Mouse (Mus musculus): ENCODE measurements around the gene Eif6. TPM values are rescaled to one million over a fixed set of nuclear protein-coding genes. Genes with fewer than 3 reads are reported as not detected.

The Eif6 gene
- polyA plus RNA-seq, 1 experiment from 2014 or later: 261 TPM

GRCm38 (mm10) chr2:155776824-155777687 lies 49.7 kb downstream of the Eif6 start:
- Histone ChIP-seq H3K4me3 (no peak overlapping the region), H3K9me3 (no peaks in the 10 kb centered on the region), H3K36me3 (no peaks in the 10 kb centered on the region), H3K4me1 (replicated peaks) (peaks cover 18% of the 10 kb centered on the region), H3K27ac (no peak overlapping the region), H3K27me3 (ENCODE audit: insufficient read depth, poor library complexity, severe bottlenecking) (peaks cover 50% of the 10 kb centered on the region)
- DNase-seq (ENCODE audit: low spot score): no peak
- 74% methylated on average over 10 of the region's 10 CpGs for WGBS

- peaks cover 18% of the 10 kb centered on the region for H3K4me1 ChIP-seq (replicated peaks)
- peak overlapping the region; percentile 83 for H3K27ac ChIP-seq
- H3K27me3 ChIP-seq (ENCODE audit: insufficient read depth, poor library complexity, severe bottlenecking): peaks cover 54% of the 10 kb centered on the region
- peak; percentile 71 for DNase-seq (ENCODE audit: low spot score)
- H3K36me3 ChIP-seq: no peaks in the 10 kb centered on the region
- 1% methylated on average over 44 of the region's 44 CpGs for WGBS
- H3K9me3 ChIP-seq: no peaks in the 10 kb centered on the region
- peak overlapping the region; percentile 73 for H3K4me3 ChIP-seq
Measured at GRCm38 (mm10) chr2:155775685-155776263, 51.0 kb downstream of the Eif6 start.

GRCm38 (mm10) chr2:155774927-155775684 lies 51.6 kb downstream of the Eif6 start, which contains the start of gene Mmp24:
Gene Mmp24, plus strand, starts transcription at chr2:155775342.
- Histone ChIP-seq H3K36me3 (no peaks in the 10 kb centered on the region), H3K4me1 (replicated peaks) (peaks cover 18% of the 10 kb centered on the region), H3K9me3 (no peaks in the 10 kb centered on the region), H3K4me3 (peak within 1 kb of the TSS; percentile 73), H3K27me3 (ENCODE audit: insufficient read depth, poor library complexity, severe bottlenecking) (peaks cover 54% of the 10 kb centered on the region), H3K27ac (peak within 1 kb of the TSS; percentile 83)
- DNase-seq (ENCODE audit: low spot score): no peak
- 12% methylated on average over 100 of the region's 100 CpGs for WGBS

- Histone ChIP-seq H3K4me3 (peak overlapping the region; percentile 73), H3K27me3 (ENCODE audit: insufficient read depth, poor library complexity, severe bottlenecking) (peaks cover 54% of the 10 kb centered on the region), H3K36me3 (no peaks in the 10 kb centered on the region), H3K27ac (no peak overlapping the region), H3K4me1 (replicated peaks) (peaks cover 18% of the 10 kb centered on the region), H3K9me3 (no peaks in the 10 kb centered on the region)
- 57% methylated on average over 11 of the region's 11 CpGs for WGBS
- DNase-seq (ENCODE audit: low spot score): no peak
Measured at GRCm38 (mm10) chr2:155774261-155774926, 52.3 kb downstream of the Eif6 start.

GRCm38 (mm10) chr2:155773664-155774063 lies 53.1 kb downstream of the Eif6 start:
- peaks cover 14% of the 10 kb centered on the region for H3K4me1 ChIP-seq (replicated peaks)
- H3K36me3 ChIP-seq: no peaks in the 10 kb centered on the region
- no peak overlapping the region for H3K4me3 ChIP-seq
- WGBS: 72% methylated on average over 4 of the region's 4 CpGs
- no peak overlapping the region for H3K27ac ChIP-seq
- DNase-seq (ENCODE audit: low spot score): no peak
- H3K9me3 ChIP-seq: no peaks in the 10 kb centered on the region
- H3K27me3 ChIP-seq (ENCODE audit: insufficient read depth, poor library complexity, severe bottlenecking): peaks cover 57% of the 10 kb centered on the region

Other genes with a start within 250 kb of the Eif6 start
- gene Gss, start 234.1 kb downstream of the Eif6 start, polyA plus RNA-seq (2016; fragmentation: Nextera tagmentation; extraction: Ambion mirVana): 19.9 and 20.6 TPM in 2 replicates
- 0.49 and 0.69 TPM in 2 replicates for gene Myh7b, start 215.7 kb downstream of the Eif6 start, polyA plus RNA-seq (2016; fragmentation: Nextera tagmentation; extraction: Ambion mirVana)
- gene Trpc4ap, start 134.5 kb downstream of the Eif6 start, polyA plus RNA-seq (2016; fragmentation: Nextera tagmentation; extraction: Ambion mirVana): 133 and 160 TPM in 2 replicates
- gene Edem2, start 97.5 kb downstream of the Eif6 start, polyA plus RNA-seq (2016; fragmentation: Nextera tagmentation; extraction: Ambion mirVana): 33.7 and 41.1 TPM in 2 replicates
- gene Gm17581, start 91.1 kb downstream of the Eif6 start, polyA plus RNA-seq (2016; fragmentation: Nextera tagmentation; extraction: Ambion mirVana): not detected in 2 replicates
- gene Procr, start 75.8 kb downstream of the Eif6 start, polyA plus RNA-seq (2016; fragmentation: Nextera tagmentation; extraction: Ambion mirVana): 1.5 and 1.7 TPM in 2 replicates
- 1.4 and 2.5 TPM in 2 replicates for gene Mmp24, start 51.6 kb downstream of the Eif6 start, polyA plus RNA-seq (2016; fragmentation: Nextera tagmentation; extraction: Ambion mirVana)
- 8.4 and 16.0 TPM in 2 replicates for gene BC029722, start 7.5 kb downstream of the Eif6 start, polyA plus RNA-seq (2016; fragmentation: Nextera tagmentation; extraction: Ambion mirVana)
- gene Fam83c, start 7.9 kb upstream of the Eif6 start, polyA plus RNA-seq (2016; fragmentation: Nextera tagmentation; extraction: Ambion mirVana): 0.24 and 0.44 TPM in 2 replicates
- gene Uqcc1, start 103.4 kb upstream of the Eif6 start, polyA plus RNA-seq (2016; fragmentation: Nextera tagmentation; extraction: Ambion mirVana): 73.7 and 77.4 TPM in 2 replicates
- not detected in 2 replicates for gene Gm15557, start 113.8 kb upstream of the Eif6 start, polyA plus RNA-seq (2016; fragmentation: Nextera tagmentation; extraction: Ambion mirVana)
- gene Gdf5, start 118.4 kb upstream of the Eif6 start, polyA plus RNA-seq (2016; fragmentation: Nextera tagmentation; extraction: Ambion mirVana): 0.42 and 1.1 TPM in 2 replicates
- 21.6 and 27.6 TPM in 2 replicates for gene Cep250, start 129.5 kb upstream of the Eif6 start, polyA plus RNA-seq (2016; fragmentation: Nextera tagmentation; extraction: Ambion mirVana)
- gene 6430550D23Rik, start 181.1 kb upstream of the Eif6 start, polyA plus RNA-seq (2016; fragmentation: Nextera tagmentation; extraction: Ambion mirVana): 1.2 and 1.5 TPM in 2 replicates
- 223 and 257 TPM in 2 replicates for gene Ergic3, start 181.1 kb upstream of the Eif6 start, polyA plus RNA-seq (2016; fragmentation: Nextera tagmentation; extraction: Ambion mirVana)
- not detected in 2 replicates for gene Fer1l4, start 226.0 kb upstream of the Eif6 start, polyA plus RNA-seq (2016; fragmentation: Nextera tagmentation; extraction: Ambion mirVana)
- 4.4 and 6.9 TPM in 2 replicates for gene Spag4, start 238.2 kb upstream of the Eif6 start, polyA plus RNA-seq (2016; fragmentation: Nextera tagmentation; extraction: Ambion mirVana)